Mouse (Mus musculus) limb, embryonic 15.5 days (tissue): ENCODE data around the gene Mapk14. TPM values are rescaled to one million over a fixed set of nuclear protein-coding genes. Genes with fewer than 3 reads are reported as not detected.
A peak's percentile ranks its signal among the peaks of the same experiment; 100 is the strongest.
"Not testable (repeated sequence)": the region's sequence is repeated elsewhere in the genome, so short reads cannot be mapped to it uniquely, and the experiment has no call there.

Experiments used
- ATAC-seq: fragments of 200-750 bp; cut with Nextera tagmentation; 2 replicates; pipeline ENCODE4 v1.8.0; 2017; ENCODE audit warnings: low read depth, moderate TSS enrichment; ENCODE audit not compliant: insufficient number of reproducible peaks, low FRiP score, low TSS enrichment
- H3K27ac ChIP-seq: fragments of 300-500 bp; sonication (generic); 2 replicates; pipeline ENCODE4 v1.5.1; 2015; ENCODE audit warnings: moderate library complexity, mild to moderate bottlenecking, inconsistent platforms
- H3K27me3 ChIP-seq: fragments of 300-500 bp; sonication (generic); 2 replicates; pipeline ENCODE4 v1.6.1; 2015; ENCODE audit warnings: inconsistent platforms
- H3K36me3 ChIP-seq: fragments of 300-500 bp; sonication (generic); 2 replicates; pipeline ENCODE4 v1.6.1; 2015; ENCODE audit warnings: inconsistent platforms
- H3K4me1 ChIP-seq: fragments of 300-500 bp; sonication (generic); 2 replicates; pipeline ENCODE4 v1.6.1; 2015; ENCODE audit warnings: inconsistent platforms
- H3K4me2 ChIP-seq: fragments of 300-500 bp; sonication (generic); 2 replicates; pipeline ENCODE4 v1.6.1; 2015; ENCODE audit warnings: mild to moderate bottlenecking, inconsistent platforms
- H3K4me3 ChIP-seq: fragments of 300-500 bp; sonication (generic); 2 replicates; pipeline ENCODE4 v1.5.1; 2015; ENCODE audit warnings: mild to moderate bottlenecking, inconsistent platforms
- H3K9ac ChIP-seq: fragments of 300-500 bp; sonication (generic); 2 replicates; pipeline ENCODE4 v1.6.1; 2015; ENCODE audit warnings: inconsistent platforms
- H3K9me3 ChIP-seq: fragments of 300-500 bp; sonication (generic); 2 replicates; pipeline ENCODE4 v1.6.1; 2016; ENCODE audit warnings: inconsistent platforms
- WGBS: fragments of 180-500 bp; shearing (Covaris S2); methylation state at CpG from one replicate; pipeline ENCODE4 v1.1.7; 2015; 5-methylcytosine and 5-hydroxymethylcytosine counted together
- polyA plus RNA-seq: library from polyadenylated mRNA; unstranded; fragments of >200 nt; fragmentation: Nextera tagmentation; extraction: Ambion mirVana; gene quantifications from 2 replicates; pipeline ENCODE4 v1.2.1, GENCODE M21; 2015

Mapk14 gene
- polyA plus RNA-seq, 1 experiment from 2014 or later: 45.2 TPM

GRCm38 (mm10) chr17:28714006-28714405 is 22.9 kb downstream of the Mapk14 start:
- Histone ChIP-seq H3K36me3 (peaks cover 40% of the 10 kb centered on the region), H3K4me3 (no peak overlapping the region), H3K27me3 (no peaks in the 10 kb centered on the region), H3K4me2 (no peak overlapping the region), H3K4me1 (peaks cover 13% of the 10 kb centered on the region; the same call in 1 of the 2 replicates), H3K27ac (no peak overlapping the region), H3K9me3 (no peaks in the 10 kb centered on the region), H3K9ac (no peak overlapping the region)
- ATAC-seq: no peak
- WGBS: 91% methylated on average over 3 of the region's 3 CpGs

DNA sequence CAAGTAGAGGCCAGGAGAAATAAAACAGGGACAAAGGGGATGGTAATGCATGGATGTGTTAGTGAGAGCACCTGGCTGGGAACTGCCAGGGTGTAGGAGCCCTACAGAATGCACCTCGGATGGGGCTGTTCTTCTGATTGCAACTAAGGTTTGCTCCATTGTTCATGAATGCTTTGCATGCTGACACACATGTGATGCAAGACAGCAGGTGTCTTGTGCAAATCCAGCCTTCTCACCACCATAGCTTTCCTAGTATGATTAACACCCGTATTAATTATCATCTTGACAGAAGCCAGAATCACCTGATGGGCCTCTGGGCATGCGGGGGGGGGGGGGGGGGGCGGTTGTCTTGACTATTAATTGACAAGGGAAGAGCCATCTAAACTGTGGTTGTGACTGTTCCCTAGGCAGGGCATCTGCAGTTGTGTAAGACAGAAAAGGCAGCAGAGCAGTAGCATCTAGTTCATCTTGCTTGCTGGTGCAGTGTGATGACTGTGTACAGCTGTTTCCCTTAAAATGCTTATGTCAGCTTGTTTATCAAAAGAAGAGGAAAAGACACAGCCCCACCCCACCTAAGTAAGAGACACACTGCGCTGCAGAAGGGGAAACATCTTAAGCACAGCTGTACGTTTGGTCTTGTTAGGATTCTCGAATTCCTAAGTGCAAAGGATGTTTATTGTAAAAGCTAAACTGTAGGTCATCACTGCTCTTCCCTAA is 24.9 kb downstream of the Mapk14 start:
- Histone ChIP-seq H3K4me1 (0 out of 2 replicates have a peak, but pooled peaks cover 9% of the 10 kb centered on the region), H3K4me3 (no peak overlapping the region), H3K9me3 (no peaks in the 10 kb centered on the region), H3K27me3 (no peaks in the 10 kb centered on the region), H3K36me3 (peaks cover 52% of the 10 kb centered on the region), H3K9ac (no peak overlapping the region), H3K4me2 (no peak overlapping the region), H3K27ac (no peak overlapping the region)
- ATAC-seq: peak; percentile 40; the same call in 1 of the 2 replicates
- 66% methylated on average over 6 of the region's 7 CpGs for WGBS

DNA sequence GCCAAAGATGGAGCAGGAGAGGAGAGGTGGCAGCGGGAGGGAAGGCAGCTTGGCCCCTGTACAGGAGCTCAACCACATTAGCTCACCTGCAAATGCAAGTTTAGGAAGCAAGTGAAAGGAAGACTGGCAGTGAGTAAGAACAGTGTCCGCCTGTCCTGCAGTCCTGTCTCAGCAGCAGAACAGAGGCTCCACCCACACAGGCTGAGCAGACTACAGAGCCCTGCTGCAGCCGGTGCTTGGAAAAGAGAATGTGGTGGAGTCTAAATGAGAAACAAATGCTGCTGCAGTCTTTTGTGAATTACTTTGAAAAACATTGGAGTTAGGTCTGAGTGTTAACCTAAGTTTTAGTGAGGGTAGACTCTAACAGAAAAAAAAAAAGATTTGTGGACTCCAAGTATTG is 26.4 kb downstream of the Mapk14 start:
- no peak overlapping the region for H3K4me2 ChIP-seq
- H3K27ac ChIP-seq: 0 out of 2 replicates have a peak overlapping the region, but pooled peaks have one; percentile 48
- no peak overlapping the region for H3K9ac ChIP-seq
- WGBS: 36% methylated on average over 3 of the region's 3 CpGs
- H3K27me3 ChIP-seq: no peaks in the 10 kb centered on the region
- no peaks in the 10 kb centered on the region for H3K9me3 ChIP-seq
- H3K36me3 ChIP-seq: peaks cover 64% of the 10 kb centered on the region
- no peak overlapping the region for H3K4me3 ChIP-seq
- 0 out of 2 replicates have a peak, but pooled peaks cover 9% of the 10 kb centered on the region for H3K4me1 ChIP-seq
- ATAC-seq: no peak

DNA sequence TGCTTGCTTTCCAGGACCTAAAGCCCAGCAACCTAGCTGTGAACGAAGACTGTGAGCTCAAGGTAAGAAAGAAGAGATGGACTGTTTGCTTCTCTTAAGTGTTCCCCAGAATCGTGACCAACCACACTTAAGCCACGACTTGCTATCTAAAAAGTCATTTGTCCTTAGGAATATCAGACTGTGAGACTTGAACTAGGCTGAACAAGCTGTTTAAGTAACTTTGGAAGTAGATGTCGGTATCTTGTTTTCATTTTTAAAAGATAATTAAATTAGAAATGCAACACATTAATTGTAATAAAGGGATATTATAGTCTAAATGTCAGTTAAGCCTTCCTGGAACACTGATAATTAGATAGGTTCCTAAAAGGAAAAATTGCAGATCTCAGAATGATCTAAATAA is 34.7 kb downstream of the Mapk14 start, which contains the start of gene AC170998.1:
Gene AC170998.1, plus strand, starts transcription at position 301 of the 400 bp plus-strand sequence.
- 90% methylated on average over 4 of the region's 4 CpGs for WGBS
- peaks cover 83% of the 10 kb centered on the region for H3K36me3 ChIP-seq

GRCm38 (mm10) chr17:28727511-28727910 is 36.4 kb downstream of the Mapk14 start:
- H3K36me3 ChIP-seq: peaks cover 89% of the 10 kb centered on the region
- not testable (repeated sequence) for ATAC-seq
- WGBS: 79% methylated on average over 11 of the region's 11 CpGs

More for the DNA sequence above, 34.7 kb downstream of the Mapk14 start, which contains the start of gene AC170998.1:
- Histone ChIP-seq H3K27ac (no peak within 1 kb of the TSS), H3K27me3 (no peaks in the 10 kb centered on the region), H3K4me1 (no peaks in the 10 kb centered on the region), H3K4me3 (no peak within 1 kb of the TSS), H3K4me2 (no peak within 1 kb of the TSS), H3K9ac (no peak within 1 kb of the TSS), H3K9me3 (no peaks in the 10 kb centered on the region)
- no peak for ATAC-seq

DNA sequence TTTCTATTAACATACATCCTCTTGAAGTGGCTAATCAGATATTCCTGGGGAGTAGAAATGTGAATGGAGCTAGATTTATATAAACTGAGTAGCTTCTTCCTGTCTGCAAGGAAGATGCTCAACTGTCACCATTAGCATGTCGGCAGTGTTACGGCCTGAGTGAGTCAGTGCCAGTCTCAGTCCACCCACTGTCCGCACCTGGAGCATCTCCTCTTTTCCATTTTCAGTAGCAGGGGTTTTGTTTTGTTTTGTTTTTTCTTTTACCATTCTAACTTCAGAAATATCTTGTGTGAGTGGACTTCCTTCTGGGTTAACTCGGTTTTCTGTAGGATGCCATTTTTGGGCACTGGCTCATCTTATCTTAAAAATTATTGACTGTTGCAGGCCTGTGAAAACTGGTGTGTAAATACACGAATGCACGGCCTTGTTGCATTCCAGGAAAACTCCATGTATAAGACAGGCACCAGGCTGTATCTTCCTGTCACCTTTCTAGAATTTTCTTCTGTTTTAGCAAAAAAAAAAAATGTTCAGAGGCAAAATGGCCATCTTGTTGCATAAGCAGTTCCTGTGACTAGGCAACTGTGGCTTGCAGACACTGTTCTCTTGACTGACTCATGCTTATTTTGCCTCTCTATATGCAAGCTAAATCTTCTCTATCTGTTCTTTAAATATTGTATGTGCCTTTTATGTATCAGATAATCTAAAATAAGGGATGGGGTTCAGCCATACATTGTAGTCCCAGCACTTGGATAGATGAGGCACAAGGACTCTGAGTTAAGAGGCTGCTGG is 44.4 kb downstream of the Mapk14 start:
- Histone ChIP-seq H3K4me1 (no peaks in the 10 kb centered on the region), H3K27me3 (no peaks in the 10 kb centered on the region), H3K4me3 (no peak overlapping the region), H3K4me2 (no peak overlapping the region), H3K36me3 (peaks cover 58% of the 10 kb centered on the region), H3K9ac (no peak overlapping the region), H3K9me3 (no peaks in the 10 kb centered on the region), H3K27ac (no peak overlapping the region)
- no peak for ATAC-seq
- WGBS: 90% methylated on average over 6 of the region's 6 CpGs

More at GRCm38 (mm10) chr17:28727511-28727910, 36.4 kb downstream of the Mapk14 start:
- H3K4me2 ChIP-seq, H3K9me3 ChIP-seq, H3K4me3 ChIP-seq, H3K9ac ChIP-seq, H3K27me3 ChIP-seq, H3K27ac ChIP-seq, H3K4me1 ChIP-seq: not testable (repeated sequence)

GRCm38 (mm10) chr17:28736486-28736885 is 45.4 kb downstream of the Mapk14 start:
- Histone ChIP-seq H3K9ac (no peak overlapping the region), H3K4me3 (no peak overlapping the region), H3K9me3 (no peaks in the 10 kb centered on the region), H3K4me2 (no peak overlapping the region), H3K4me1 (no peaks in the 10 kb centered on the region), H3K36me3 (peaks cover 57% of the 10 kb centered on the region), H3K27ac (no peak overlapping the region), H3K27me3 (no peaks in the 10 kb centered on the region)
- no peak for ATAC-seq
- WGBS: 69% methylated on average over 4 of the region's 4 CpGs

- Histone ChIP-seq H3K4me1 (no peaks in the 10 kb centered on the region), H3K36me3 (peaks cover 56% of the 10 kb centered on the region), H3K27ac (no peak overlapping the region), H3K27me3 (no peaks in the 10 kb centered on the region), H3K9ac (no peak overlapping the region), H3K4me3 (no peak overlapping the region), H3K4me2 (no peak overlapping the region), H3K9me3 (no peaks in the 10 kb centered on the region)
- 85% methylated on average over 4 of the region's 4 CpGs for WGBS
- ATAC-seq: no peak
These were observed 46.8 kb downstream of the Mapk14 start for GRCm38 (mm10) chr17:28737973-28738372.

- peaks cover 64% of the 10 kb centered on the region for H3K36me3 ChIP-seq
- no peak overlapping the region for H3K27ac ChIP-seq
- H3K9ac ChIP-seq: no peak overlapping the region
- H3K9me3 ChIP-seq: no peaks in the 10 kb centered on the region
- 91% methylated on average over 6 of the region's 6 CpGs for WGBS
- no peak for ATAC-seq
- H3K4me2 ChIP-seq: no peak overlapping the region
- H3K4me1 ChIP-seq: no peaks in the 10 kb centered on the region
- H3K27me3 ChIP-seq: no peaks in the 10 kb centered on the region
- no peak overlapping the region for H3K4me3 ChIP-seq
These were observed 48.1 kb downstream of the Mapk14 start for GRCm38 (mm10) chr17:28739244-28739643.

DNA sequence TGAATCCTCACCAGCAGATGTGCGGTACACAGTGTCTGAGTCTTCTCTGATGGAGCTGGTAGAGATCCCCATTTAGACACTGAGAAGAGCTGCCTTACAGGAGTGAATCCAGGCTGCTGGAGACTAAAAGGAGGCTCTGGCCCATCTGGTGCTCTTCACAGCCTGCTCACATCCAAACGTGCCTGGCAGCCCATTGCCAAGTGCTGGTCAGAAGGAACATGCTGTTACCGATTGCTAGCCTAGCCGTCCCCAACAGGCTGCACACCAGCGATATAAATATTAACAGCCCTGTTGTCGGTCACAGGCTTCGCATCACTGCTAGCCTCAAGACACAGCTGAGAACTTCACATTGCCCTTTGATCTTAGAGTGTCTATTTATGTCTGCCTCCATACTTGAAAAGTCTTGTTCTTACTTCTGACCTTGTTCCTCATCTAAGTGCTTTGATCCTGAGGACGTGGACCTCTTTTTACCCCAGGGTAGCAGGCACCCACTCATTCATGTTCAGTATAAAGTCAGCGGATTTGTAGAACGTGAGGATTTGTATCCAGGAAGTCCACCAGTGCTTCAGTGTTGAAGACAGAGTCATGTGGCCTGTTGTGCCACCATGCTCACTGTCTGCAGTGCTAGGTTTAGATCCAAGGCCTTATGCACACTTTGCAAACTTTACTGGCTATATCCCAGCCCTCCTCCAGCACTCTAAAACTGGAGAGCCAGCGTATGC is 52.2 kb downstream of the Mapk14 start:
- Histone ChIP-seq H3K4me2 (no peak overlapping the region), H3K27ac (no peak overlapping the region), H3K9me3 (no peaks in the 10 kb centered on the region), H3K4me1 (no peaks in the 10 kb centered on the region), H3K9ac (no peak overlapping the region), H3K36me3 (peaks cover 94% of the 10 kb centered on the region), H3K27me3 (no peaks in the 10 kb centered on the region), H3K4me3 (no peak overlapping the region)
- no peak for ATAC-seq
- WGBS: 93% methylated on average over 11 of the region's 11 CpGs

DNA sequence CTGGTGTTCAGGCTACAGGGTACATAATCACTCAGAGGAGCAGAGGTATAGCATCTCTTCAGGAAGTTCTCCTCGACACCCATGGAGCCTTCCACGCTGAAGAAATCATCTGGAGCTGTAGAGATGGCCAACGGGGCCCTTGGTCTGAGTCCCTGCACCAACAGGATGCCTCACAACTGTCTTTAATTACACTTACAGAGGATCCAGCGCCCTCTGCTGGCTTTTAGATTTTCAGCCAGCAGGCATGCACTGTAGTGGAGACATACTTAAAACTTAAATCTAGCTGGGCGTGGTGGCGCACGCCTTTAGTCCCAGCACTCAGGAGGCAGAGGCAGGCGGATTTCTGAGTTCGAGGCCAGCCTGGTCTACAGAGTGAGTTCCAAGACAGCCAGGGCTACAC is 52.8 kb downstream of the Mapk14 start:
- WGBS: 92% methylated on average over 9 of the region's 9 CpGs
- no peak overlapping the region for H3K4me3 ChIP-seq
- H3K9ac ChIP-seq: no peak overlapping the region
- ATAC-seq: no peak
- H3K9me3 ChIP-seq: no peaks in the 10 kb centered on the region
- H3K27me3 ChIP-seq: no peaks in the 10 kb centered on the region
- no peak overlapping the region for H3K4me2 ChIP-seq
- H3K27ac ChIP-seq: no peak overlapping the region
- H3K4me1 ChIP-seq: no peaks in the 10 kb centered on the region
- peaks cover 93% of the 10 kb centered on the region for H3K36me3 ChIP-seq
